Mouse (Mus musculus): ENCODE measurements around the gene Fndc3a. TPM values are rescaled to one million over a fixed set of nuclear protein-coding genes. Genes with fewer than 3 reads are reported as not detected.
A peak's percentile ranks its signal among the peaks of the same experiment; 100 is the strongest.

The Fndc3a gene
- 29.0 and 31.4 TPM in 2 replicates for polyA plus RNA-seq (2012; rRNA removed)
- polyA plus RNA-seq (2014; fragmentation: Nextera tagmentation; extraction: Ambion mirVana): 39.4 and 41.3 TPM in 2 replicates

GRCm38 (mm10) chr14:72709710-72710340, at the start of gene Fndc3a:
TSS of gene Fndc3a (minus strand) at chr14:72710003.
- Histone ChIP-seq H3K9ac (ENCODE audit: low read depth, low read length, severe bottlenecking) (peak within 1 kb of the TSS; percentile 90), H3K27ac (replicated peaks; ENCODE audit: low read depth, low read length) (peak within 1 kb of the TSS; percentile 83), H3K4me3 (replicated peaks; ENCODE audit: low read length) (peak within 1 kb of the TSS; percentile 92), H3K4me1 (ENCODE audit: control insufficient read depth, insufficient read depth, low read length) (peaks cover 5% of the 10 kb centered on the region; the same call in 1 of the 2 replicates), H3K4me2 (replicated peaks; ENCODE audit: low read depth, low read length, severe bottlenecking) (peak within 1 kb of the TSS; percentile 82), H3K9me3 (ENCODE audit: control insufficient read depth, low read length) (no peaks in the 10 kb centered on the region), H3K27me3 (ENCODE audit: control insufficient read depth, insufficient read depth, low read length) (no peaks in the 10 kb centered on the region), H3K36me3 (ENCODE audit: control insufficient read depth, insufficient read depth, low read length) (no peaks in the 10 kb centered on the region)
- peak; percentile 91 for ATAC-seq (ENCODE audit: low FRiP score, low read depth)
- 3% methylated on average over 17 of the region's 82 CpGs for WGBS
- 0 out of 2 replicates have a peak, but pooled peaks have one; percentile 30 for TF ChIP-seq POLR2A (IDR thresholded peaks at IDR 0.05; ENCODE audit: borderline replicate concordance, extremely low read depth, insufficient read depth, insufficient read length)
- peak; percentile 80 for DNase-seq (ENCODE audit: low spot score)

GRCm38 (mm10) chr14:72752893-72753292, 43.1 kb upstream of the Fndc3a start:
- no peak overlapping the region for H3K9ac ChIP-seq (ENCODE audit: low read depth, low read length, severe bottlenecking)
- H3K36me3 ChIP-seq (ENCODE audit: control insufficient read depth, insufficient read depth, low read length): no peaks in the 10 kb centered on the region
- H3K9me3 ChIP-seq (ENCODE audit: control insufficient read depth, low read length): no peaks in the 10 kb centered on the region
- WGBS: 78% methylated on average over 6 of the region's 6 CpGs
- TF ChIP-seq POLR2A (IDR thresholded peaks at IDR 0.05; ENCODE audit: borderline replicate concordance, extremely low read depth, insufficient read depth, insufficient read length): no peak
- H3K27me3 ChIP-seq (ENCODE audit: control insufficient read depth, insufficient read depth, low read length): no peaks in the 10 kb centered on the region
- H3K4me2 ChIP-seq (replicated peaks; ENCODE audit: low read depth, low read length, severe bottlenecking): no peak overlapping the region
- DNase-seq (ENCODE audit: low spot score) (no peak), ATAC-seq (ENCODE audit: low FRiP score, low read depth) (no peak)
- no peak overlapping the region for H3K4me3 ChIP-seq (replicated peaks; ENCODE audit: low read length)
- H3K27ac ChIP-seq (replicated peaks; ENCODE audit: low read depth, low read length): no peak overlapping the region
- no peaks in the 10 kb centered on the region for H3K4me1 ChIP-seq (ENCODE audit: control insufficient read depth, insufficient read depth, low read length)

- Histone ChIP-seq H3K9me3 (ENCODE audit: control insufficient read depth, low read length) (no peaks in the 10 kb centered on the region), H3K27me3 (ENCODE audit: control insufficient read depth, insufficient read depth, low read length) (no peaks in the 10 kb centered on the region), H3K4me1 (ENCODE audit: control insufficient read depth, insufficient read depth, low read length) (no peaks in the 10 kb centered on the region), H3K36me3 (ENCODE audit: control insufficient read depth, insufficient read depth, low read length) (no peaks in the 10 kb centered on the region), H3K4me2 (replicated peaks; ENCODE audit: low read depth, low read length, severe bottlenecking) (no peak overlapping the region), H3K27ac (replicated peaks; ENCODE audit: low read depth, low read length) (no peak overlapping the region), H3K9ac (ENCODE audit: low read depth, low read length, severe bottlenecking) (no peak overlapping the region), H3K4me3 (replicated peaks; ENCODE audit: low read length) (no peak overlapping the region)
- WGBS: 81% methylated on average over 5 of the region's 5 CpGs
- ATAC-seq (ENCODE audit: low FRiP score, low read depth) (no peak), DNase-seq (ENCODE audit: low spot score) (no peak)
- no peak for TF ChIP-seq POLR2A (IDR thresholded peaks at IDR 0.05; ENCODE audit: borderline replicate concordance, extremely low read depth, insufficient read depth, insufficient read length)
Measured at GRCm38 (mm10) chr14:72750426-72751182, 40.8 kb upstream of the Fndc3a start.

- no peak overlapping the region for H3K27ac ChIP-seq (replicated peaks; ENCODE audit: low read depth, low read length)
- no peaks in the 10 kb centered on the region for H3K27me3 ChIP-seq (ENCODE audit: control insufficient read depth, insufficient read depth, low read length)
- H3K9ac ChIP-seq (ENCODE audit: low read depth, low read length, severe bottlenecking): no peak overlapping the region
- H3K9me3 ChIP-seq (ENCODE audit: control insufficient read depth, low read length): no peaks in the 10 kb centered on the region
- no peaks in the 10 kb centered on the region for H3K4me1 ChIP-seq (ENCODE audit: control insufficient read depth, insufficient read depth, low read length)
- no peaks in the 10 kb centered on the region for H3K36me3 ChIP-seq (ENCODE audit: control insufficient read depth, insufficient read depth, low read length)
- no peak overlapping the region for H3K4me2 ChIP-seq (replicated peaks; ENCODE audit: low read depth, low read length, severe bottlenecking)
- no peak for TF ChIP-seq POLR2A (IDR thresholded peaks at IDR 0.05; ENCODE audit: borderline replicate concordance, extremely low read depth, insufficient read depth, insufficient read length)
- DNase-seq (ENCODE audit: low spot score) (no peak), ATAC-seq (ENCODE audit: low FRiP score, low read depth) (no peak)
- WGBS: 89% methylated on average over 5 of the region's 5 CpGs
- H3K4me3 ChIP-seq (replicated peaks; ENCODE audit: low read length): no peak overlapping the region
Measured at GRCm38 (mm10) chr14:72748331-72748730, 38.5 kb upstream of the Fndc3a start.

GRCm38 (mm10) chr14:72741667-72742066, 31.9 kb upstream of the Fndc3a start:
- H3K4me2 ChIP-seq (replicated peaks; ENCODE audit: low read depth, low read length, severe bottlenecking): no peak overlapping the region
- H3K9me3 ChIP-seq (ENCODE audit: control insufficient read depth, low read length): no peaks in the 10 kb centered on the region
- H3K4me3 ChIP-seq (replicated peaks; ENCODE audit: low read length): no peak overlapping the region
- no peaks in the 10 kb centered on the region for H3K36me3 ChIP-seq (ENCODE audit: control insufficient read depth, insufficient read depth, low read length)
- TF ChIP-seq POLR2A (IDR thresholded peaks at IDR 0.05; ENCODE audit: borderline replicate concordance, extremely low read depth, insufficient read depth, insufficient read length): no peak
- DNase-seq (ENCODE audit: low spot score) (no peak), ATAC-seq (ENCODE audit: low FRiP score, low read depth) (no peak)
- no peaks in the 10 kb centered on the region for H3K27me3 ChIP-seq (ENCODE audit: control insufficient read depth, insufficient read depth, low read length)
- WGBS: 46% methylated on average over 3 of the region's 3 CpGs
- H3K4me1 ChIP-seq (ENCODE audit: control insufficient read depth, insufficient read depth, low read length): peaks cover 6% of the 10 kb centered on the region; the same call in 1 of the 2 replicates
- H3K27ac ChIP-seq (replicated peaks; ENCODE audit: low read depth, low read length): no peak overlapping the region
- no peak overlapping the region for H3K9ac ChIP-seq (ENCODE audit: low read depth, low read length, severe bottlenecking)

Data from limb, embryonic 14.5 days (tissue).